Mouse (Mus musculus) forebrain, embryonic 16.5 days (tissue): ENCODE measurements around the gene Tango6. TPM values are rescaled to one million over a fixed set of nuclear protein-coding genes. Genes with fewer than 3 reads are reported as not detected.
"Not testable (repeated sequence)": the region's sequence is repeated elsewhere in the genome, so short reads cannot be mapped to it uniquely, and the experiment has no call there.

ENCODE experiments used
- ATAC-seq: fragments of 200-750 bp; cut with Nextera tagmentation; 2 replicates; pipeline ENCODE4 v1.8.0; 2017; ENCODE audit warnings: mild to moderate bottlenecking, moderate library complexity
- H3K27ac ChIP-seq: fragments of 300-500 bp; sonication (generic); 2 replicates; pipeline ENCODE4 v1.5.1; 2014; ENCODE audit warnings: low read length, control low read depth
- H3K27me3 ChIP-seq: fragments of 300-500 bp; sonication (generic); replicated peaks from 2 replicates; pipeline ENCODE4 v1.6.1; 2014; ENCODE audit warnings: low read length; ENCODE audit not compliant: control insufficient read depth, insufficient read depth
- H3K36me3 ChIP-seq: fragments of 300-500 bp; sonication (generic); 2 replicates; pipeline ENCODE4 v1.6.1; 2014; ENCODE audit not compliant: control insufficient read depth, insufficient read depth
- H3K4me1 ChIP-seq: fragments of 300-500 bp; sonication (generic); replicated peaks from 2 replicates; pipeline ENCODE4 v1.6.1; 2014; ENCODE audit warnings: low read length; ENCODE audit not compliant: control insufficient read depth, insufficient read depth
- H3K4me2 ChIP-seq: fragments of 300-500 bp; sonication (generic); 2 replicates; pipeline ENCODE4 v1.6.1; 2014; ENCODE audit warnings: mild to moderate bottlenecking, low read length, control low read depth
- H3K4me3 ChIP-seq: fragments of 300-500 bp; sonication (generic); replicated peaks from 2 replicates; pipeline ENCODE4 v1.5.1; 2014; ENCODE audit warnings: mild to moderate bottlenecking, low read length, control low read depth
- H3K9ac ChIP-seq: fragments of 300-500 bp; sonication (generic); replicated peaks from 2 replicates; pipeline ENCODE4 v1.6.1; 2014; ENCODE audit warnings: low read depth, low read length, control low read depth
- H3K9me3 ChIP-seq: fragments of 300-500 bp; sonication (generic); 2 replicates; pipeline ENCODE4 v1.6.1; 2016; ENCODE audit warnings: low read length; ENCODE audit not compliant: control insufficient read depth
- WGBS: fragments of 180-500 bp; shearing (Covaris S2); extraction: QIAGEN DNeasy Blood & Tissue Kit; methylation state at CpG from one replicate; pipeline ENCODE4 v1.1.7; 2014; 5-methylcytosine and 5-hydroxymethylcytosine counted together
- polyA plus RNA-seq: library from polyadenylated mRNA; unstranded; fragments of >200 nt; fragmentation: Nextera tagmentation; extraction: Ambion mirVana; gene quantifications from 2 replicates; pipeline ENCODE4 v1.2.1, GENCODE M21; 2015

Gene Tango6
- polyA plus RNA-seq, 1 experiment from 2014 or later, result 5.6 TPM

GRCm38 (mm10) chr8:106865354-106865753, 182.5 kb downstream of the Tango6 start:
- peak; percentile 74 for ATAC-seq
- Histone ChIP-seq H3K4me3 (no peak overlapping the region), H3K9me3 (no peaks in the 10 kb centered on the region), H3K4me2 (no peak overlapping the region), H3K9ac (no peak overlapping the region), H3K4me1 (peaks cover 8% of the 10 kb centered on the region), H3K36me3 (no peaks in the 10 kb centered on the region), H3K27me3 (peaks cover 11% of the 10 kb centered on the region), H3K27ac (no peak overlapping the region)
- WGBS, result 60% methylated on average over 9 of the region's 9 CpGs

- Histone ChIP-seq H3K4me1 (peaks cover 32% of the 10 kb centered on the region), H3K9me3 (no peaks in the 10 kb centered on the region), H3K4me3 (peak within 1 kb of the TSS; percentile 68), H3K9ac (peak within 1 kb of the TSS; percentile 73), H3K27me3 (peaks cover 14% of the 10 kb centered on the region), H3K27ac (peak within 1 kb of the TSS; percentile 25; the same call in 1 of the 2 replicates), H3K36me3 (no peaks in the 10 kb centered on the region), H3K4me2 (peak within 1 kb of the TSS; percentile 96)
- 1% methylated on average over 18 of the region's 18 CpGs for WGBS
- no peak for ATAC-seq
Measured at GRCm38 (mm10) chr8:106870051-106870450, 187.2 kb downstream of the Tango6 start, which contains the start of gene Has3. Has3 (plus strand) TSS chr8:106870242.

- Histone ChIP-seq H3K36me3 (no peaks in the 10 kb centered on the region), H3K4me1 (peaks cover 28% of the 10 kb centered on the region), H3K27me3 (peaks cover 14% of the 10 kb centered on the region), H3K9ac (peak overlapping the region; percentile 73), H3K4me2 (peak overlapping the region; percentile 96), H3K9me3 (no peaks in the 10 kb centered on the region), H3K27ac (peak overlapping the region; percentile 25; the same call in 1 of the 2 replicates), H3K4me3 (peak overlapping the region; percentile 68)
- 0% methylated on average over 63 of the region's 63 CpGs for WGBS
- peak; percentile 74 for ATAC-seq
Measured at GRCm38 (mm10) chr8:106870537-106871327, 187.9 kb downstream of the Tango6 start.

GRCm38 (mm10) chr8:106871328-106871926, 188.6 kb downstream of the Tango6 start:
- Histone ChIP-seq H3K9ac (peak overlapping the region; percentile 73), H3K9me3 (no peaks in the 10 kb centered on the region), H3K4me3 (peak overlapping the region; percentile 68), H3K27ac (0 out of 2 replicates have a peak overlapping the region, but pooled peaks have one; percentile 25), H3K27me3 (peaks cover 14% of the 10 kb centered on the region), H3K4me2 (peak overlapping the region; percentile 96), H3K4me1 (peaks cover 28% of the 10 kb centered on the region), H3K36me3 (no peaks in the 10 kb centered on the region)
- peak; percentile 33 for ATAC-seq
- 0% methylated on average over 15 of the region's 15 CpGs for WGBS

- Histone ChIP-seq H3K4me1 (peaks cover 28% of the 10 kb centered on the region), H3K4me2 (peak overlapping the region; percentile 96), H3K9me3 (no peaks in the 10 kb centered on the region), H3K27ac (0 out of 2 replicates have a peak overlapping the region, but pooled peaks have one; percentile 19), H3K27me3 (peaks cover 14% of the 10 kb centered on the region), H3K4me3 (peak overlapping the region; percentile 68), H3K9ac (peak overlapping the region; percentile 73), H3K36me3 (no peaks in the 10 kb centered on the region)
- WGBS, result under 1% methylated on average over 22 of the region's 22 CpGs
- peak; percentile 52 for ATAC-seq
Measured at GRCm38 (mm10) chr8:106871931-106872371, 189.1 kb downstream of the Tango6 start.

GRCm38 (mm10) chr8:106872454-106873034, 189.7 kb downstream of the Tango6 start:
- ATAC-seq, result no peak
- H3K27me3 ChIP-seq, result peaks cover 14% of the 10 kb centered on the region
- H3K4me3 ChIP-seq, result peak overlapping the region; percentile 68
- H3K9ac ChIP-seq, result peak overlapping the region; percentile 73
- no peaks in the 10 kb centered on the region for H3K9me3 ChIP-seq
- H3K4me1 ChIP-seq, result peaks cover 28% of the 10 kb centered on the region
- H3K36me3 ChIP-seq, result no peaks in the 10 kb centered on the region
- WGBS, result 9% methylated on average over 8 of the region's 8 CpGs
- peak overlapping the region; percentile 96 for H3K4me2 ChIP-seq
- H3K27ac ChIP-seq, result no peak overlapping the region

GRCm38 (mm10) chr8:106880121-106880707, 197.3 kb downstream of the Tango6 start:
- peaks cover 3% of the 10 kb centered on the region; the same call in 1 of the 2 replicates for H3K36me3 ChIP-seq
- WGBS, result 79% methylated on average over 8 of the region's 8 CpGs
- H3K27me3 ChIP-seq, result no peaks in the 10 kb centered on the region
- H3K9ac ChIP-seq, result no peak overlapping the region
- H3K4me1 ChIP-seq, result no peaks in the 10 kb centered on the region
- ATAC-seq, result no peak
- H3K27ac ChIP-seq, result no peak overlapping the region
- no peak overlapping the region for H3K4me2 ChIP-seq
- H3K9me3 ChIP-seq, result no peaks in the 10 kb centered on the region
- H3K4me3 ChIP-seq, result no peak overlapping the region

GRCm38 (mm10) chr8:106884094-106884493, 201.2 kb downstream of the Tango6 start:
- peaks cover 12% of the 10 kb centered on the region for H3K36me3 ChIP-seq
- H3K27me3 ChIP-seq, H3K9ac ChIP-seq, H3K27ac ChIP-seq, H3K4me2 ChIP-seq, H3K9me3 ChIP-seq, H3K4me3 ChIP-seq, ATAC-seq, H3K4me1 ChIP-seq: not testable (repeated sequence)
- 94% methylated on average over 11 of the region's 11 CpGs for WGBS
